Mouse (Mus musculus) limb, embryonic 14.5 days (tissue): Measurements from ENCODE around the gene Gm14569. TPM values are rescaled to one million over a fixed set of nuclear protein-coding genes. Genes with fewer than 3 reads are reported as not detected.

Source experiments
- ATAC-seq: fragments of 200-750 bp; cut with Nextera tagmentation; 2 replicates; pipeline ENCODE4 v1.8.0; 2017; ENCODE audit warnings: low read depth, moderate number of reproducible peaks, moderate TSS enrichment; ENCODE audit not compliant: low FRiP score
- DNase-seq: peaks from one replicate; pipeline ENCODE4 v3.0.0-alpha.2; 2015; ENCODE audit warnings: low spot score
- H3K27ac ChIP-seq: fragments of 300-500 bp; sonication (generic); replicated peaks from 2 replicates; pipeline ENCODE4 v1.5.1; 2014; ENCODE audit warnings: low read depth, mild to moderate bottlenecking, low read length, moderate library complexity, mixed read lengths
- H3K27me3 ChIP-seq: fragments of 300-500 bp; sonication (generic); 2 replicates; pipeline ENCODE4 v1.6.1; 2014; ENCODE audit warnings: low read length, mixed read lengths; ENCODE audit not compliant: control insufficient read depth, insufficient read depth
- H3K36me3 ChIP-seq: fragments of 300-500 bp; sonication (generic); 2 replicates; pipeline ENCODE4 v1.6.1; 2014; ENCODE audit warnings: mild to moderate bottlenecking, low read length, moderate library complexity, mixed read lengths; ENCODE audit not compliant: control insufficient read depth, insufficient read depth
- H3K4me1 ChIP-seq: fragments of 300-500 bp; sonication (generic); 2 replicates; pipeline ENCODE4 v1.6.1; 2014; ENCODE audit warnings: antibody characterized with exemption, low read length, mixed read lengths; ENCODE audit not compliant: control insufficient read depth, insufficient read depth
- H3K4me2 ChIP-seq: fragments of 300-500 bp; sonication (generic); replicated peaks from 2 replicates; pipeline ENCODE4 v1.6.1; 2014; ENCODE audit warnings: low read depth, mild to moderate bottlenecking, low read length, moderate library complexity; ENCODE audit not compliant: severe bottlenecking
- H3K4me3 ChIP-seq: fragments of 300-500 bp; sonication (generic); replicated peaks from 2 replicates; pipeline ENCODE4 v1.5.1; 2014; ENCODE audit warnings: low read length
- H3K9ac ChIP-seq: fragments of 300-500 bp; sonication (generic); 2 replicates; pipeline ENCODE4 v1.6.1; 2014; ENCODE audit warnings: mild to moderate bottlenecking, low read depth, low read length, moderate library complexity; ENCODE audit not compliant: severe bottlenecking
- H3K9me3 ChIP-seq: fragments of 300-500 bp; sonication (generic); 2 replicates; pipeline ENCODE4 v1.6.1; 2016; ENCODE audit warnings: low read length; ENCODE audit not compliant: control insufficient read depth
- POLR2A ChIP-seq: fragments of 200-500 bp; IDR thresholded peaks from 2 replicates; pipeline ENCODE4 v1.8.0; 2012; ENCODE audit warnings: inconsistent platforms, mild to moderate bottlenecking, moderate library complexity, borderline replicate concordance; ENCODE audit not compliant: insufficient read depth, insufficient read length; ENCODE audit errors: extremely low read depth
- WGBS: fragments of 180-500 bp; shearing (Covaris S2); extraction: QIAGEN DNeasy Blood & Tissue Kit; methylation state at CpG from one replicate; pipeline ENCODE4 v1.1.7; 2014; 5-methylcytosine and 5-hydroxymethylcytosine counted together
- polyA plus RNA-seq, 2 experiments: library from polyadenylated mRNA; depleted of rRNA in 1 of 2; stranded (reverse) in 1 of 2; unstranded in 1 of 2; fragments of >200 nt; fragmentation: Nextera tagmentation in 1 of 2; extraction: Ambion mirVana in 1 of 2; gene quantifications; 2 replicates each; pipeline versions ENCODE4 v1.2.1 to v1.2.3; 2012 to 2014

Gene Gm14569
- polyA plus RNA-seq, 2 experiments = 0.04 TPM; not detected in 1

GRCm38 (mm10) chrX:36456031-36456430, 35.6 kb downstream of the Gm14569 start:
- no peak for DNase-seq
- H3K9ac ChIP-seq = no peak overlapping the region
- 24% methylated on average over 1 of the region's 1 CpGs for WGBS
- no peak overlapping the region for H3K4me3 ChIP-seq
- H3K27me3 ChIP-seq = no peaks in the 10 kb centered on the region
- H3K4me2 ChIP-seq = no peak overlapping the region
- ATAC-seq = no peak
- no peaks in the 10 kb centered on the region for H3K36me3 ChIP-seq
- H3K4me1 ChIP-seq = no peaks in the 10 kb centered on the region
- TF ChIP-seq POLR2A = no peak
- H3K9me3 ChIP-seq = no peaks in the 10 kb centered on the region
- no peak overlapping the region for H3K27ac ChIP-seq

GRCm38 (mm10) chrX:36437932-36438331, 53.7 kb downstream of the Gm14569 start:
- Histone ChIP-seq H3K4me1 (no peaks in the 10 kb centered on the region), H3K27me3 (no peaks in the 10 kb centered on the region), H3K27ac (no peak overlapping the region), H3K36me3 (no peaks in the 10 kb centered on the region), H3K4me2 (no peak overlapping the region), H3K4me3 (no peak overlapping the region), H3K9ac (no peak overlapping the region), H3K9me3 (no peaks in the 10 kb centered on the region)
- 100% methylated on average over 1 of the region's 1 CpGs for WGBS
- TF ChIP-seq POLR2A = no peak
- ATAC-seq (no peak), DNase-seq (no peak)

GRCm38 (mm10) chrX:36434993-36435392, 56.6 kb downstream of the Gm14569 start:
- DNase-seq (no peak), ATAC-seq (no peak)
- H3K4me2 ChIP-seq = no peak overlapping the region
- no peaks in the 10 kb centered on the region for H3K36me3 ChIP-seq
- H3K4me1 ChIP-seq = no peaks in the 10 kb centered on the region
- TF ChIP-seq POLR2A = no peak
- no peak overlapping the region for H3K9ac ChIP-seq
- no peaks in the 10 kb centered on the region for H3K9me3 ChIP-seq
- no peaks in the 10 kb centered on the region for H3K27me3 ChIP-seq
- WGBS = 47% methylated on average over 6 of the region's 6 CpGs
- no peak overlapping the region for H3K27ac ChIP-seq
- H3K4me3 ChIP-seq = no peak overlapping the region

- TF ChIP-seq POLR2A = no peak
- 81% methylated on average over 3 of the region's 3 CpGs for WGBS
Measured at GRCm38 (mm10) chrX:36419153-36419552, 72.5 kb downstream of the Gm14569 start.

GRCm38 (mm10) chrX:36402316-36402715, 89.3 kb downstream of the Gm14569 start:
- Histone ChIP-seq H3K4me2 (no peak overlapping the region), H3K9me3 (no peaks in the 10 kb centered on the region), H3K36me3 (no peaks in the 10 kb centered on the region), H3K4me1 (no peaks in the 10 kb centered on the region), H3K9ac (no peak overlapping the region), H3K4me3 (no peak overlapping the region), H3K27ac (no peak overlapping the region), H3K27me3 (no peaks in the 10 kb centered on the region)
- WGBS = 55% methylated on average over 6 of the region's 6 CpGs
- ATAC-seq (no peak), DNase-seq (no peak)
- no peak for TF ChIP-seq POLR2A

More at GRCm38 (mm10) chrX:36419153-36419552, 72.5 kb downstream of the Gm14569 start:
- Histone ChIP-seq H3K9ac (no peak overlapping the region), H3K4me1 (no peaks in the 10 kb centered on the region), H3K4me2 (no peak overlapping the region), H3K9me3 (no peaks in the 10 kb centered on the region), H3K27ac (no peak overlapping the region), H3K36me3 (no peaks in the 10 kb centered on the region), H3K4me3 (no peak overlapping the region), H3K27me3 (no peaks in the 10 kb centered on the region)
- DNase-seq = no peak
- no peak for ATAC-seq

GRCm38 (mm10) chrX:36400980-36401379, 90.7 kb downstream of the Gm14569 start, which contains the start of gene Gm6268:
Gm6268 (plus strand) TSS chrX:36401280.
- Histone ChIP-seq H3K4me1 (no peaks in the 10 kb centered on the region), H3K9ac (no peak within 1 kb of the TSS), H3K27ac (no peak within 1 kb of the TSS), H3K27me3 (no peaks in the 10 kb centered on the region), H3K4me3 (no peak within 1 kb of the TSS), H3K36me3 (no peaks in the 10 kb centered on the region), H3K4me2 (no peak within 1 kb of the TSS), H3K9me3 (no peaks in the 10 kb centered on the region)
- 90% methylated on average over 13 of the region's 13 CpGs for WGBS
- DNase-seq (no peak), ATAC-seq (no peak)
- TF ChIP-seq POLR2A = no peak
